In the genomic region with DNA sequence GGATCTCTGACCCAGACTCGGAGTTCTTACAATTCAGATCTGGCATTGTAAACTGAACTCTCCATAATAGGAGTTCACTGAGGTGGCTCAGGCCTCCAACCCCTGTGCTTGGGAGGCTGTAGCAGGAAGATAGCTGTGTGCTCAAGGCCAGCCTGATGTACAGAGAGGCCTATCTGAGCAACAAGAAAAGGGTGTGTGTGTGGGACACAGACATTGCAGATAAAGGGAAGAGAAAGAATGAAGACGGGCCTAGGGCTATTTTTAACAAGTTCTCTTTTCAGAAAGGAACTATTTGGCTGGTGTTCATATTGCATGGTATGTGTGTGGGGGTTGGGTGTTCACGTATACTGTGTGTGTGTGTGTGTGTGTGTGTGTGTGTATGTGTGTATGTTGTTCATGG, we compare ENCODE assay signal across 15 mouse cellular contexts. TPM values are rescaled to one million over a fixed set of nuclear protein-coding genes. Genes with fewer than 3 reads are reported as not detected.
A peak's percentile ranks its signal among the peaks of the same experiment; 100 is the strongest.
DNase-seq lines count a peak whose midpoint lies in the region; ATAC-seq and TF ChIP-seq lines count a peak whose summit lies in the region.
"Had no signal": no experiment of that assay in that cellular context is flagged by ENCODE, and none has a peak within 500 bp of the region (broad histone marks: within the 10 kb centered on the region; RNA-seq: fewer than 3 reads in every experiment).

No protein-coding gene starts in this region.

- H3K36me3 ChIP-seq in heart, embryonic 10.5 days: peaks cover 76% of the 10 kb centered on the region
- H3K36me3 ChIP-seq in liver, embryonic 11.5 days (ENCODE audit: control insufficient read depth, insufficient read depth, low read length): peaks cover 56% of the 10 kb centered on the region
- peaks cover 2% of the 10 kb centered on the region; the same call in 1 of the 2 replicates for H3K36me3 ChIP-seq in kidney, adult 2 months (ENCODE audit: control insufficient read depth, insufficient read depth, low read length)

- TF ChIP-seq POLR2A in kidney, adult 2 months (IDR thresholded peaks at IDR 0.05; ENCODE audit: low read depth, low read length): no peak

- peak; percentile 97 for ATAC-seq in liver, embryonic 11.5 days (replicated peaks; ENCODE audit: low FRiP score)
- ATAC-seq in neutrophil, adult 5-6 weeks (ENCODE audit: extremely low read depth, insufficient number of reproducible peaks, low FRiP score, poor library complexity, severe bottlenecking): 0 out of 2 replicates have a peak, but pooled peaks have one; percentile 9
- ATAC-seq: forebrain, embryonic 16.5 days; midbrain, embryonic 13.5 days had no signal

- peaks cover 22% of the 10 kb centered on the region for H3K4me1 ChIP-seq in heart, embryonic 10.5 days
- H3K4me1 ChIP-seq in liver, embryonic 11.5 days (replicated peaks; ENCODE audit: control insufficient read depth, insufficient read depth, low read length): peaks cover 51% of the 10 kb centered on the region
- H3K4me1 ChIP-seq in kidney, adult 2 months (ENCODE audit: control insufficient read depth, insufficient read depth, low read length): peaks cover 5% of the 10 kb centered on the region; the same call in 1 of the 2 replicates

- no peaks in the 10 kb centered on the region for H3K27me3 ChIP-seq in heart, embryonic 10.5 days (ENCODE audit: insufficient read depth, poor library complexity, severe bottlenecking)
- no peaks in the 10 kb centered on the region for H3K27me3 ChIP-seq in liver, embryonic 11.5 days (replicated peaks; ENCODE audit: control insufficient read depth, insufficient read depth, low read length)
- no peaks in the 10 kb centered on the region for H3K27me3 ChIP-seq in kidney, adult 2 months (replicated peaks; ENCODE audit: control insufficient read depth, insufficient read depth, low read length)
- H3K27me3 ChIP-seq: midbrain, embryonic 13.5 days had no signal

- DNase-seq in heart, embryonic 10.5 days (ENCODE audit: low spot score): peak; percentile 90
- no peak for DNase-seq in heart, postnatal 4 days
- peak; percentile 33 for DNase-seq in lung, postnatal 36 days
- no peak for DNase-seq in lung, postnatal 4 days
- no peak for DNase-seq in liver, embryonic 11.5 days (ENCODE audit: low spot score)
- DNase-seq in gastrocnemius, adult 18-20 months (ENCODE audit: low spot score): no peak
- no peak for DNase-seq in kidney, adult 2 months
- DNase-seq: adrenal gland, adult 2 months; cerebellum, adult 18-20 months; kidney, adult 18-20 months; layer of hippocampus, postnatal 36 days; right cerebral cortex, postnatal 14 days had no signal

- peak overlapping the region; percentile 53 for H3K4me2 ChIP-seq in liver, embryonic 11.5 days
- H3K4me2 ChIP-seq: midbrain, embryonic 13.5 days had no signal

- no peaks in the 10 kb centered on the region for H3K9me3 ChIP-seq in heart, embryonic 10.5 days
- no peaks in the 10 kb centered on the region for H3K9me3 ChIP-seq in liver, embryonic 11.5 days (ENCODE audit: control insufficient read depth, low read length)
- H3K9me3 ChIP-seq: midbrain, embryonic 13.5 days had no signal

- no peak overlapping the region for H3K4me3 ChIP-seq in heart, embryonic 10.5 days
- peak overlapping the region; percentile 29; the same call in 1 of the 2 replicates for H3K4me3 ChIP-seq in liver, embryonic 11.5 days (ENCODE audit: low read depth, low read length)
- H3K4me3 ChIP-seq in kidney, adult 2 months (ENCODE audit: insufficient read depth, low read depth, low read length): no peak overlapping the region
- H3K4me3 ChIP-seq: midbrain, embryonic 13.5 days had no signal

- WGBS in heart, embryonic 10.5 days: 64% methylated on average over 3 of the region's 3 CpGs
- WGBS in liver, embryonic 11.5 days: 40% methylated on average over 3 of the region's 3 CpGs
- WGBS in kidney, adult 2 months: 81% methylated on average over 3 of the region's 3 CpGs

- H3K9ac ChIP-seq in liver, embryonic 11.5 days (ENCODE audit: low read depth, low read length): 0 out of 2 replicates have a peak overlapping the region, but pooled peaks have one; percentile 27
- H3K9ac ChIP-seq: midbrain, embryonic 13.5 days had no signal

- no peak overlapping the region for H3K27ac ChIP-seq in heart, embryonic 10.5 days
- H3K27ac ChIP-seq in liver, embryonic 11.5 days (ENCODE audit: low read depth, low read length): peak overlapping the region; percentile 89
- no peak overlapping the region for H3K27ac ChIP-seq in kidney, adult 2 months (ENCODE audit: insufficient read depth, low read depth, low read length)
- H3K27ac ChIP-seq: midbrain, embryonic 13.5 days had no signal

- TF ChIP-seq CTCF in kidney, adult 2 months (conservative IDR thresholded peaks at IDR 0.05; ENCODE audit: insufficient read depth, insufficient read length, low read depth, low read length): no peak

RNA-seq across cellular contexts. Expression of a gene that starts 6.6 kb away (rescaled TPM):
- polyA plus RNA-seq in heart, embryonic 10.5 days (2016; fragmentation: Nextera tagmentation; extraction: Ambion mirVana): 154 and 293 TPM in 2 replicates
- 10 to 100 TPM; 39.1 to 42.4 TPM for total RNA-seq in heart, postnatal 4 days (2021)
- 261 and 275 TPM in 2 replicates for polyA plus RNA-seq in liver, embryonic 11.5 days (2014; fragmentation: Nextera tagmentation; extraction: Ambion mirVana)
- total RNA-seq in neutrophil, adult 5-6 weeks (2017): 51.2 and 55.9 TPM in 2 replicates
- 10 to 100 TPM in 1 of 2 experiments, 1 to 10 TPM in 1; 9.6 to 13.2 TPM for total RNA-seq in gastrocnemius, adult 18-20 months (2021)
- polyA plus RNA-seq in kidney, adult 2 months (2012; rRNA removed): 39.2 and 44.8 TPM in 2 replicates

RNA-seq across cellular contexts. Expression of a gene that starts 7.4 kb away (rescaled TPM):
- polyA plus RNA-seq in heart, embryonic 10.5 days (2016; fragmentation: Nextera tagmentation; extraction: Ambion mirVana): 22.8 and 25.8 TPM in 2 replicates
- 10 to 100 TPM; 17.3 to 19.3 TPM for total RNA-seq in heart, postnatal 4 days (2021)
- polyA plus RNA-seq in liver, embryonic 11.5 days (2014; fragmentation: Nextera tagmentation; extraction: Ambion mirVana): 39.3 and 39.4 TPM in 2 replicates
- total RNA-seq in neutrophil, adult 5-6 weeks (2017): 3.4 and 9.5 TPM in 2 replicates
- 10 to 100 TPM; 23.6 to 24.7 TPM for total RNA-seq in gastrocnemius, adult 18-20 months (2021)
- polyA plus RNA-seq in kidney, adult 2 months (2012; rRNA removed): 12.1 and 16.0 TPM in 2 replicates

RNA-seq across cellular contexts. Expression of a gene that starts 7.4 kb away (rescaled TPM):
- 40.3 and 46.7 TPM in 2 replicates for polyA plus RNA-seq in heart, embryonic 10.5 days (2016; fragmentation: Nextera tagmentation; extraction: Ambion mirVana)
- total RNA-seq in heart, postnatal 4 days (2021): 10 to 100 TPM; 23.4 to 26.8 TPM
- polyA plus RNA-seq in liver, embryonic 11.5 days (2014; fragmentation: Nextera tagmentation; extraction: Ambion mirVana): 59.0 and 59.6 TPM in 2 replicates
- 12.7 and 12.8 TPM in 2 replicates for total RNA-seq in neutrophil, adult 5-6 weeks (2017)
- 10 to 100 TPM; 18.2 to 18.3 TPM for total RNA-seq in gastrocnemius, adult 18-20 months (2021)
- polyA plus RNA-seq in kidney, adult 2 months (2012; rRNA removed): 15.9 and 20.1 TPM in 2 replicates

RNA-seq across cellular contexts. Expression of a gene that starts 15.2 kb away (rescaled TPM):
- 1,049 and 1,325 TPM in 2 replicates for polyA plus RNA-seq in heart, embryonic 10.5 days (2016; fragmentation: Nextera tagmentation; extraction: Ambion mirVana)
- total RNA-seq in heart, postnatal 4 days (2021): 100 to 1,000 TPM; 619 to 662 TPM
- polyA plus RNA-seq in liver, embryonic 11.5 days (2014; fragmentation: Nextera tagmentation; extraction: Ambion mirVana): 792 and 865 TPM in 2 replicates
- 49.6 and 60.8 TPM in 2 replicates for total RNA-seq in neutrophil, adult 5-6 weeks (2017)
- 10 to 100 TPM; 42.5 to 67.7 TPM for total RNA-seq in gastrocnemius, adult 18-20 months (2021)
- polyA plus RNA-seq in kidney, adult 2 months (2012; rRNA removed): 4,626 and 5,972 TPM in 2 replicates

RNA-seq across cellular contexts. Expression of a gene that starts 32.8 kb away (rescaled TPM):
- polyA plus RNA-seq in heart, embryonic 10.5 days (2016; fragmentation: Nextera tagmentation; extraction: Ambion mirVana): 1,455 and 1,701 TPM in 2 replicates
- 100 to 1,000 TPM; 318 to 355 TPM for total RNA-seq in heart, postnatal 4 days (2021)
- 1,214 and 1,307 TPM in 2 replicates for polyA plus RNA-seq in liver, embryonic 11.5 days (2014; fragmentation: Nextera tagmentation; extraction: Ambion mirVana)
- total RNA-seq in neutrophil, adult 5-6 weeks (2017): 103 and 154 TPM in 2 replicates
- 10 to 100 TPM; 44.1 to 75.5 TPM for total RNA-seq in gastrocnemius, adult 18-20 months (2021)
- 108 and 129 TPM in 2 replicates for polyA plus RNA-seq in kidney, adult 2 months (2012; rRNA removed)

Comparison
In these comparisons a context has a peak if more than half of its experiments do, and no peak if none do; other contexts are left out.
1. DNase-seq: peak in heart, embryonic 10.5 days (single experiment) and lung, postnatal 36 days (single experiment); none in heart, postnatal 4 days (single experiment), lung, postnatal 4 days (0 of 2), liver, embryonic 11.5 days (single experiment), gastrocnemius, adult 18-20 months (single experiment) and kidney, adult 2 months (single experiment).